Mouse (Mus musculus) bone marrow, adult 2 months (tissue): ENCODE measurements around the gene Mmp23. TPM values are rescaled to one million over a fixed set of nuclear protein-coding genes. Genes with fewer than 3 reads are reported as not detected.

Experiments used
- H3K27ac ChIP-seq: fragments of 200-500 bp; 2 replicates; pipeline ENCODE4 v1.5.1; 2012; ENCODE audit warnings: low read depth, mild to moderate bottlenecking, control low read depth, inconsistent platforms, low read length; ENCODE audit not compliant: control insufficient read depth, poor library complexity, insufficient read depth
- H3K4me1 ChIP-seq: fragments of 200-500 bp; 2 replicates; pipeline ENCODE4 v1.6.1; 2011; ENCODE audit warnings: low read length; ENCODE audit not compliant: control insufficient read depth, insufficient read depth
- H3K4me3 ChIP-seq: fragments of 200-500 bp; replicated peaks from 2 replicates; pipeline ENCODE3; 2011; ENCODE audit warnings: mild to moderate bottlenecking, low read depth, low read length, control low read depth; ENCODE audit not compliant: control insufficient read depth
- CTCF ChIP-seq: fragments of 200-500 bp; IDR thresholded peaks from 2 replicates; pipeline ENCODE4 v1.5.1; 2011; ENCODE audit warnings: low read length, control low read depth; ENCODE audit not compliant: control insufficient read depth, insufficient read depth
- POLR2A ChIP-seq: fragments of 200-500 bp; IDR thresholded peaks from 2 replicates; pipeline ENCODE4 v1.6.1; 2011; ENCODE audit warnings: low read depth, mild to moderate bottlenecking, control low read depth, low read length, borderline replicate concordance; ENCODE audit not compliant: control insufficient read depth
- WGBS: fragments of 180-500 bp; shearing (Covaris S2); methylation state at CpG from one replicate; pipeline ENCODE4 v1.1.7; 2018; 5-methylcytosine and 5-hydroxymethylcytosine counted together
- polyA plus RNA-seq: library from polyadenylated mRNA; stranded (reverse); fragments of >200 nt; gene quantifications from 2 replicates; pipeline ENCODE4 v1.2.4, GENCODE M21; 2011; ENCODE audit warnings: low replicate concordance; ENCODE audit not compliant: missing spikeins, insufficient read depth, insufficient read length

Mmp23 gene
- polyA plus RNA-seq: 5.6 and 6.9 TPM in 2 replicates

DNA sequence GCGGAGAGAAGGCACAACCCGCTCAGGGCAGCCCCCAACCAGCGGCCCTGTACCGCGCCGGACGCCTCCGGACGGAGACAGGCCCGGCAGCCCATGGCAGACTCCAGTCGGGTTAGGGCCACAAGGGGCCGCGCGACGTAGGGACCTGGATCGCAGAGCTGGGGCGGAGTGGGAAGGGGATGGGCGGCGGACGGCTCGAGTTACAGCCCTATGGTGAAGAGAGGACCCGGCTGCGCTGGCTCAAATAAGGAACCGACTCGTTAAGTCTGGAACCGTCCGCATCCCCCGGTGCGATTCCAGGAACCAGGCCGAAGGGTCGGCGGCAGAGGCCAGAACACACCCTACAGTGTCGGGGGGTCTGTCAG, at the start of gene Mmp23:
Gene Mmp23, minus strand, starts transcription at position 299 of the 365 bp plus-strand sequence.
- no peak within 1 kb of the TSS for H3K4me3 ChIP-seq
- TF ChIP-seq POLR2A (no peak), CTCF (no peak)
- no peak within 1 kb of the TSS for H3K27ac ChIP-seq
- H3K4me1 ChIP-seq: peaks cover 2% of the 10 kb centered on the region; the same call in 1 of the 2 replicates
- WGBS: 1% methylated on average over 33 of the region's 33 CpGs

DNA sequence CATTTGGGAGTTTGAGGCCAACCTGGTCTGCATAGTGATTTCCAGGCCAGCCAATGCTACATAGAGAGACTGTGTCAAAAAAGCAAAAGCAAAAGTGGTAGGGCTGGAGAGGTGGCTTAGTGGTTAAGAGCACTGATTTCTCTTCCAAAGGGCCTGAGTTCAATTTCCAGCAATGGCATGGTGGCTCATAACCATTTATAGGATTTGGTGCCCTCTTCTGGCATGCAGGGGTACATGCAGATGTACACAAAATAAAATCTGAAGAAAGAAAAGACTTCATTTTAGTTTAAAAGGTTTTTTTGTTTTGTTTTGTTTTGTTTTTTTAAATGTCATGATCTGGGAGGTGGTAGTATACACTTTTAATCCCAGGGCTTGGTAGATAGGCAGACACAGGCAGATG, 47.2 kb upstream of the Mmp23 start:
- no peak for TF ChIP-seq CTCF
- TF ChIP-seq POLR2A: no peak
- Histone ChIP-seq H3K4me3 (no peak overlapping the region), H3K27ac (no peak overlapping the region), H3K4me1 (no peaks in the 10 kb centered on the region)

DNA sequence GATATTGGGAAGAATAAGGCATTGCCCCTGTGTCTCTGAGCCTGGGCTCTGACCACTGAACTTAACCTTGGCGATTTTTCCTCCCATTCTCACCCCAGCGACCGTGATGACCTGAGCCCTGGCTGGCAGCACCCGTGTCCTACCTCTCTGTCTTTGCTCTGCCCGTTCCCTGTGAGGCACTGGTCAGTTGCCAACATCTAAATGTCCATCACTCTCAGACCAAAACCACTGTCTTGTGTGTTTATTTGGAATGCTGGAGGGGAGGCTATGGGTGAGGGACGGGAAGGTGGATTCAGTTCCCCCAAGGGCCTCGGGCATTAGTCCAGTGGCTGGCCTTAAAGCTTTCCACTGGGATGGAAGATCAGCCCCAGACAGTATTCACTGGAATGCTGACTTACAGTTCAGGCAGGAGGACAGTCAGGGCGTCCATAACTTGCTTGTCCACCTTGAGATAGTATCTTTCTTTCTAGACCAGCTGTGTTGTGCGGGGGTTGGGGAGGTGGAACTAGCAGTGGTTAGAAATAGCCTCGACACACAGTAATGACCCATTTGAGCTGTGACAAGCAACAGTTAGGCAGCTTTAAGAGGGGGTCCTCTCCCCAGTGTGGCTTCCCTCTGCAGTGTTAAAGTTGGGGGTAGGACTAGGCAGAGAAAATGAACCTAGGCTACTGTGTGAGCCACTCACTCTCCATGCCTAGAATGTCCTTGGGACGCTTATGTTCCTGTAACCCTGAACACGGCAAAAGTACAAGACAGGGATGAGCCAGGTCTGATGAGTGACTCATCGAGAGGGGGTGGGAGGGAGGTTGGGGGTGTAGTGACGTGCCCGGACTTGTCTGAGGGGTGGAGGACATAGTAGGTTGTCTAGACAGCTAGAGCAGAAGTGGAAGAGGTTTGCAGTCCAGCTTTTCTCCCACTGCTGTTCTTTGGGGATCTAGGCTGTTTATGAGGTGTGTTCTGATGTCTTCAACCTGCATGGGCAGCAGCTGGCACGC, 43.4 kb upstream of the Mmp23 start:
- H3K4me1 ChIP-seq: peaks cover 2% of the 10 kb centered on the region; the same call in 1 of the 2 replicates
- no peak overlapping the region for H3K27ac ChIP-seq
- WGBS: 77% methylated on average over 16 of the region's 16 CpGs
- no peak overlapping the region for H3K4me3 ChIP-seq
- TF ChIP-seq CTCF: no peak
- no peak for TF ChIP-seq POLR2A

DNA sequence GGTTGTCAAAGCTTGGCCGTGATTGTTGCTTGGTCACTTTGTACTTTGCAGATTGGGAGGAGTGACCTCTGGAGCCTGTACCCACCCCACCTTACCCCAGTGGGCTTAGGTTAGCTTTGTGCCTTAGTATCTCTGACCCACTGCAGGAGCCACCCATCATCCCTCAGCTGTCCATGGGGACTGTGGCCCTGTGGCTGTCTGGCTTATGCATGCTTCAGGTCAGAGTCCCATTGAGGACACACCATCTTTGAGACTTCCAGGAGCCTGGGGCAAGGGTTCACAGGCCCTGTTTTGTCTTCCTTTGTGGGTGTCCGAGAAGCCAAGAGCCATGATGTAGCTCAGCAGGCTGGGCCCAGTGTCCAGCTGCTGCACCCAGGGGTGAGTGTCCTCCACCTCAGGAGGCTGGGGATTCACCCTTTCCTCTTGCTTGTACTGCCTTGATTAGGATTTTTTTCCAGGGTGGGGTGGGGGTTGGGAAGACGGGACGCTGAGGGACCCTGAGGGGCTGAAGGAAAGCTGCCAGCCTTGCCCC, 42.4 kb upstream of the Mmp23 start:
- no peak for TF ChIP-seq CTCF
- no peak for TF ChIP-seq POLR2A

DNA sequence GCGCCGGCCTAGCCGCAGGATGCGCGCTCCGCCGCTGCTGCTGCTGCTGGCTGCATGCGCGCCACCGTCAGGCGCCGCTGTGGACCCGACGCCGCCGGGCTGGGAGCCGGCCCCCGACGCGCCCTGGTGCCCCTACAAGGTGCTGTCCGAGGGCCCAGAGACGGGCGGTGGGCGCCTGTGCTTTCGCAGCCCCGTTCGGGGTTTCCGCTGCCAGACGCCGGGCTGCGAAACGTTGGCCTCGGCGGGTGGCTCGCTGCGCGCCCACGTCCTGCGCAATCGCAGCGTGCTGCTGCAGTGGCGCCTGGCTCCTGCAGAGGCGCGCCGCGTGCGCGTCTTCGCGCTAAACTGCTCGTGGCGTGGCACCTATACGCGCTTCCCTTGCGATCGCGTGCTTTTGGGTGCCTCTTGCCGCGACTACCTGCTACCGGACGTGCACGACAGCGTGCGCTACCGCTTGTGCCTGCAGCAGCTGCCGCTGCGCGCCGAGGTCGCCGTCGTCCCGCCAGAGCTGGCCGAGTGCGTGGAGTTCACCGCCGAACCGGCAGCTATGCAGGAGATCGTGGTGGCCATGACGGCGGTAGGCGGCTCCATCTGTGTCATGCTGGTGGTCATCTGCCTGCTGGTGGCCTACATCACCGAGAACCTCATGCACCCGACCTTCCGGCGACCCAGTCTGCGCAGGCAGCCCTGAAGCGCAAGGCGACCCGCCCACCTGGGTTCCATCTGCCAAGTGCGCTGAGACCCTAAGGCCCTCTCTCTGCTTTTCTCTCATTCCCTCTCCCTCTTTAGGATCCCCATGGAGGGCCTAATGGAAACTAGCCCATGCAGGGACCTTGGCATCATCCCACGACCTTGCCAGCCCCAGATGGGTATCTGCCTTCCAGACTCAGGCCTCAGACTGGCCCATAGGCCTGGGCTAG, 41.6 kb upstream of the Mmp23 start:
- Histone ChIP-seq H3K4me1 (peaks cover 2% of the 10 kb centered on the region; the same call in 1 of the 2 replicates), H3K4me3 (peak overlapping the region; percentile 54), H3K27ac (peak overlapping the region; percentile 45; the same call in 1 of the 2 replicates)
- 2% methylated on average over 92 of the region's 92 CpGs for WGBS
- TF ChIP-seq CTCF (peak; percentile 22; the same call in 1 of the 2 replicates), POLR2A (0 out of 2 replicates have a peak, but pooled peaks have one; percentile 19)

More for the DNA sequence above, 42.4 kb upstream of the Mmp23 start:
- Histone ChIP-seq H3K4me1 (peaks cover 2% of the 10 kb centered on the region; the same call in 1 of the 2 replicates), H3K4me3 (no peak overlapping the region), H3K27ac (no peak overlapping the region)
- WGBS: 88% methylated on average over 4 of the region's 4 CpGs

DNA sequence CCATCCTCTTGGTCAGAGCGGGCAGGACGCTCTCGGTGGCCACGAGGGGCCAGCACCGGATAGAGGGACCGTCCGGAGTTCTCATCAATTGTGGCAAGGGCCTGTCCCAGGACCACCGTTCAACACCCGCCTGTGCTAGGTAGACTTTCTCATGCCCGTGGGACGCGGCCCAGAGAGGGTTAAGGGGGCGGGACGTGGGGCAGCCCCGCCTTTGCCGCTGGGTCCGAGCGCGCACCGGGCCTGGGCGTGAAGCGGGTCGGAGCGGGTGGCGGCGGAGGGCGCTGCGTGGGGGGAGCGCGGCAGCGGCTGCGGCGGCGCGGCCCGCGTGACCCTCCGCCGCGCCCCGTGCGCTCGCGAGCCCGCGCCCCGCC, 40.9 kb upstream of the Mmp23 start, which contains the start of gene Fndc10:
Gene Fndc10, plus strand, starts transcription at position 232 of the 371 bp plus-strand sequence.
- H3K27ac ChIP-seq: peak within 1 kb of the TSS; percentile 45; the same call in 1 of the 2 replicates
- H3K4me3 ChIP-seq: peak within 1 kb of the TSS; percentile 54
- peaks cover 2% of the 10 kb centered on the region; the same call in 1 of the 2 replicates for H3K4me1 ChIP-seq
- TF ChIP-seq POLR2A (no peak), CTCF (no peak)
- WGBS: 1% methylated on average over 47 of the region's 47 CpGs

DNA sequence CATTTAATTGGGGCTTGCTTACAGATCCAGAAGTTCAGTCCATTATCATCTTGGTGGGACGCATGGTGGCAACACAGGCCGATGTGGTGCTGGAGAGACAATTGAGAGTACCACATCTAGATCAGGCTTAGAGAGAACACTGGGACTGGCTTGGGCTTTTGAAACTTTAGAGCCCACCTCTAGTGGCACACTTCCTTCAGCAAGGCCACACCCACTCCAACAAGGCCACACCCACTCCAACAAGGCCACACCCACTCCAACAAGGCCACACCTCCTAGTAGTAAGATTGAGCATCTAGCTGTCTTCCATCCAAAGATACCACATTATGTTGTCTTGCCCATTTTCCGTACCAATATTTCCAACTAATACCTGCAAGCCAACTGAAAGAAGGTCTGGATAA, 39.2 kb upstream of the Mmp23 start:
- TF ChIP-seq CTCF: no peak
- no peak for TF ChIP-seq POLR2A
- no peak overlapping the region for H3K27ac ChIP-seq
- no peak overlapping the region for H3K4me3 ChIP-seq
- peaks cover 2% of the 10 kb centered on the region; the same call in 1 of the 2 replicates for H3K4me1 ChIP-seq
- WGBS: 91% methylated on average over 3 of the region's 3 CpGs
